Mouse (Mus musculus) layer of hippocampus, adult 2 months (tissue): ENCODE measurements around the gene Cfap77. TPM values are rescaled to one million over a fixed set of nuclear protein-coding genes. Genes with fewer than 3 reads are reported as not detected.

Experiments used
- DNase-seq, 2 experiments: peaks; one replicate each; pipeline ENCODE4 v3.0.0; 2022; ENCODE audit warnings: low spot score in 2 of 2
- H3K27ac ChIP-seq: fragments of 200-600 bp; 2 replicates; pipeline ENCODE4 v1.8.1; 2022
- H3K4me3 ChIP-seq: fragments of 200-600 bp; 2 replicates; pipeline ENCODE4 v1.8.1; 2022; ENCODE audit warnings: mild to moderate bottlenecking
- CTCF ChIP-seq: fragments of 200-600 bp; conservative IDR thresholded peaks from 2 replicates; pipeline ENCODE4 v1.8.1; 2022; ENCODE audit warnings: antibody characterized with exemption, mild to moderate bottlenecking, moderate library complexity
- total RNA-seq, 2 experiments: library from RNA; stranded (reverse); gene quantifications; 2 replicates each; pipeline ENCODE4 v1.2.3; 2021

Cfap77 gene
- total RNA-seq, 2 experiments from 2014 or later = 0.32 to 0.64 TPM

DNA sequence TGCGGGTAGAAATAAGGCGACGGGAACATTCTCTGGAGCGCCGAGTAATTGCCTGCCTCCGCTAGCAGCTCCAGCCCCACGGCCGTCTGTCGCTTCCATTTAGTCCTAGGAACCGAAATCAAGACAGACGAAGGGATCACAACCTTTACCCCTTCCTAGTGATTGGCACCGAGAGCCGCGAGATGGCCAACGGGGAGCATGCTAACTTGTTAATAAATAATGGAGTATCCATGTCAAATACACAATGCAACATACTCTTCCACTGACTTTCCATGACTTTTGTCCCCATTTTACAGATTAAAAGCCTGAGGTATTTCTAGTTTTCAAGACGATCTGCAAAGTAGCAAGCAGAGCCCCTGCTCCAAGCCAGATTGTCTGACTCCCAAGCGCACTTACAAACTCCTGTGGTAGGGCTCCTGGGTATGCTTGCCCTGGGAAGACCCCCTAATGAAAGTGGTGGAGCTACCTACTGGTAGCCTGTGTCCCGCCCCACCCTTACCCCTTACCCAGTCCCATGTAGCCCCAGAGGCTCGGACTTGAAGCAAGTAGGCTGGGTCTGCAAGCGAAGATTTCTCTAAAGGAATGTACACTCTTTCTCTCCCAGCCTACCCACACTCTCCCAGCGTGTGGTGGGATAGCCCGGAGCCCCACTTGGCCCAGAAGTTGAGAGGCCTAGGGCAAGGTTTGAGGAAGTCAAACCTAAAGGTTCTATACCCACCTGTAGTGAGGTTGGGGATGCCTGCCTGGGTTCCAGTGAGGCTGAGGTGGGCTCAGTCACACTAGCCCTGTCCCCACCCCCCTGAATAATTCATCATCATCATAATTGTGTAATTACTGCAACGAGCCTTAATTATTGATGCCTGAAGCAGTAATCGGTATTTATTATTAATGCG is 144.8 kb downstream of the Cfap77 start:
- TF ChIP-seq CTCF = no peak
- Histone ChIP-seq H3K4me3 (no peak overlapping the region), H3K27ac (no peak overlapping the region)
- no peak for DNase-seq

DNA sequence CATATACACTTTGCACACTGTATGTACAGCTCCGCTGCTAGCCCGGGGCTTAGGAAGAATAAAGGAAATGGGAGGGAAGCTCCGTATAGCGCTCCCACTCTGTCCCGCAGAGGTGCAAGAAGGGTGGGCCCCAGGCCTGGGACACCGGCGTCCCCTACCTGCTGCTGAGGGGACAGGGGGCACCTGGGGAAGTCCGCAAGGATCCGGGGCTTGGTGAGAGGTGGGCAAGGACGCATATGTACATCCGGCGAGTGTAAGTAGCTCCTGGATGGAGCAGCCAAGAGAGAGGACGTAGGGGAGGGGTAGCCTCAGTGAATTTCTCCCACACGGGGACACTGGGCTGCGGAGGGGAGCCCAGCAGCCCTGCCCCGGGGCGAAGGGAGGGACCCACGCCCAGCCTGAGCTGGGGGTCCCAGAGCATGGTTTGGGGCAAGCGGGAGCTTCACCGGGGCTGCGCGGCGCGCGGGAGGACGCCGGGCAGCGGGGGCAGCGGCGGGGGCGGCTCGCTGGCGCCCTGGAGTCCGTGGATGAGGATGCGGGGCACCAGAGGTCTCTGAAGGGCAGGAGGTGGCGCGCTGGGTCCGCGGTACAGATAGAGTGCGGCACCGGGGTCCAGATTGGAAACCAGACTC is 145.6 kb downstream of the Cfap77 start:
- Histone ChIP-seq H3K4me3 (no peak overlapping the region), H3K27ac (no peak overlapping the region)
- no peak for DNase-seq
- no peak for TF ChIP-seq CTCF

GRCm38 (mm10) chr2:28908389-28909153 is 146.3 kb downstream of the Cfap77 start:
- Histone ChIP-seq H3K4me3 (no peak overlapping the region), H3K27ac (no peak overlapping the region)
- no peak for TF ChIP-seq CTCF
- DNase-seq = no peak

GRCm38 (mm10) chr2:28907691-28908388 is 147.0 kb downstream of the Cfap77 start:
- DNase-seq = no peak
- H3K4me3 ChIP-seq = no peak overlapping the region
- no peak overlapping the region for H3K27ac ChIP-seq
- no peak for TF ChIP-seq CTCF

DNA sequence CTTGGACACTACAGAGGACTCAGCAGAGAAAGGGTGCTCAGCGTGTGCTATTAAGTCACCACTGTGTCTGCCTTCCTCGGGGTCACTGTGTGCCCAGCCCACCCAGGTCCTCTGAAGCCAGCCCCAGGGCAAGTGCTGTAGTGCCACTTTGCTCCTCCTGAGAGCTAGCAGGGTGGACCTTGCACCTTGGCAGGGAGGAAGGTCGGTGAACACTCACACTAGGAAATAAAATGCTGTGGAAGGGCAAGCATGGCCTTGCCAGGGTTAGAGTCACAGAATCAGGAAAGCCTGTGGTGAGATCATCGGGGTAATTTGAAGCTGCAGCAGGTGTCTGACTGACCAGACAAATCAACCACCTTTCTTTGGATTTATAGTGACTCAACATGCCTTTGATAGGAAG is 149.3 kb downstream of the Cfap77 start:
- TF ChIP-seq CTCF = no peak
- no peak for DNase-seq
- Histone ChIP-seq H3K27ac (no peak overlapping the region), H3K4me3 (no peak overlapping the region)

DNA sequence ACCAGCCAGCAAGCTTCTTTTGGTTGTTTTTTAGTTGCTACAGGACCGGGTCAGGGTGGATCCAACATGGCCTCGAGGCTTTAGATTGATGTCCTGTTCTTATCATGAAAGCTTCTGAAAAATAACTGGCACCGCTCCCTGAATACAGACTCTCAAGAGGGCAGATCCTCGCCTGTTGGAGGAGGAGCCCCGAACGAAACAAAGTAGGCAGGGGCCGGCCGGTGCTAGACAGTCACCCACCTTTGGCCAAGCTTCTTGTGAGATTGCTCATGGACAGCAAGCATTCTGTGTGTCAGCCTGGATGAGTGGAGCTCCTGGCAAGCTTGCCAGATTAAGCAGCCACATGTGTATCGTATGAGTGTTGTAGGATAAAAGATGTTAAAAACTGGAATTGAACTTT is 150.1 kb downstream of the Cfap77 start:
- no peak for DNase-seq
- Histone ChIP-seq H3K27ac (no peak overlapping the region), H3K4me3 (no peak overlapping the region)
- TF ChIP-seq CTCF = no peak

DNA sequence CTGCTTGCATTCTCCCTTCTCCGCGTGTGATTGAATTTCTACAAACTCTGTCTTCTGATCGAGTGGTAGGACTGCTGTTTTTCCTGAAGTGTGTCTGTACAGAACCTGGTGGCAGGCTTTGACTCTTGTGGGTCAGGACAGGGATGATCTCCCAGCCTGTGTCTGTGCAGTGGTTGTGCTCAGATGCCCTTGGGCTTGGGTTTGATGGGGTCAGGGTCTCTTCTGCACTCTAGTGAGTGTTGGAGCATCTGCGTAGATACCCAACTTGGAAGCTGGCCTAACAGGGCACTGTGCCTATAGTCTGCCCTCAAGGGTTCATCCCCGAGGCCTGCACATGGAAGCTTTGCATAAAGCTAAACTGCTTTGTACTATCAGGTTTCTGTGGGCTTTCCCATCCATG is 151.0 kb downstream of the Cfap77 start:
- no peak for DNase-seq
- H3K4me3 ChIP-seq = no peak overlapping the region
- TF ChIP-seq CTCF = no peak
- peak overlapping the region; percentile 32; the same call in 1 of the 2 replicates for H3K27ac ChIP-seq

DNA sequence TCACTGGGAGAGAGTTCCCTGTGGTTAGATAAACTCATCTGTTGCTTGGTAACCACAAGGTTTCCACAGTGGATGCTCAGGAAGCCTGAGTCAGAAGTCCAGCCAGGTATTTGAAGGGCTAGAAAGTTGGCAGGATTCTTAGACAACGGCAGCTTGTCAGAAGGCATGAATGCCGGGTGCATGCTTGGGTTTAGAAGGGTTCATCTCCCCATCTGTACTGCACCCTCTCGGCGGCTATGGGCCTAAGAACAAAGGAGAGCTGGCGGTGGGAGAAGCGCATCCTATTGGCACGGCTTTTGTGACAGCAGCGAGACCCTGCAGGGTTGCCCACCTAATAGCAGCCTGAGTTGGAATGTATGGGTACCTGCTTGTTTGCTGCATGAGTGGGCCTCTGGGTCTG is 152.6 kb downstream of the Cfap77 start:
- H3K4me3 ChIP-seq = no peak overlapping the region
- no peak overlapping the region for H3K27ac ChIP-seq
- no peak for DNase-seq
- no peak for TF ChIP-seq CTCF

GRCm38 (mm10) chr2:28897340-28897899 is 157.4 kb downstream of the Cfap77 start:
- no peak for DNase-seq
- TF ChIP-seq CTCF = no peak
- Histone ChIP-seq H3K27ac (no peak overlapping the region), H3K4me3 (no peak overlapping the region)

GRCm38 (mm10) chr2:28895876-28896275 is 159.0 kb downstream of the Cfap77 start:
- H3K27ac ChIP-seq = no peak overlapping the region
- TF ChIP-seq CTCF = no peak
- no peak overlapping the region for H3K4me3 ChIP-seq
- no peak for DNase-seq

- no peak overlapping the region for H3K27ac ChIP-seq
- DNase-seq = no peak
- TF ChIP-seq CTCF = no peak
- H3K4me3 ChIP-seq = no peak overlapping the region
These were observed 161.3 kb downstream of the Cfap77 start for GRCm38 (mm10) chr2:28893526-28893925.

GRCm38 (mm10) chr2:28892796-28893195 is 162.1 kb downstream of the Cfap77 start:
- no peak for TF ChIP-seq CTCF
- H3K4me3 ChIP-seq = no peak overlapping the region
- H3K27ac ChIP-seq = no peak overlapping the region
- no peak for DNase-seq
